Mouse (Mus musculus) brain, embryonic 14.5 days (tissue): ENCODE measurements at regions not wholly inside any gene's neighbourhood (a gene's known extent, or its start where the extent isn't known, plus 50 kb on each side); places are given as distances from the start of the nearest gene placed in this dataset.

ENCODE experiments used
- CTCF ChIP-seq: fragments of 200-500 bp; IDR thresholded peaks from 2 replicates; pipeline ENCODE4 v1.5.1; 2012; ENCODE audit warnings: inconsistent platforms, mild to moderate bottlenecking, moderate library complexity, borderline replicate concordance; ENCODE audit not compliant: insufficient read depth, insufficient read length; ENCODE audit errors: extremely low read depth
- POLR2A ChIP-seq: fragments of 200-500 bp; IDR thresholded peaks from 2 replicates; pipeline ENCODE4 v1.6.1; 2012; ENCODE audit warnings: mild to moderate bottlenecking, inconsistent platforms, borderline replicate concordance; ENCODE audit not compliant: poor library complexity, insufficient read depth, insufficient read length, severe bottlenecking; ENCODE audit errors: extremely low read depth

DNA sequence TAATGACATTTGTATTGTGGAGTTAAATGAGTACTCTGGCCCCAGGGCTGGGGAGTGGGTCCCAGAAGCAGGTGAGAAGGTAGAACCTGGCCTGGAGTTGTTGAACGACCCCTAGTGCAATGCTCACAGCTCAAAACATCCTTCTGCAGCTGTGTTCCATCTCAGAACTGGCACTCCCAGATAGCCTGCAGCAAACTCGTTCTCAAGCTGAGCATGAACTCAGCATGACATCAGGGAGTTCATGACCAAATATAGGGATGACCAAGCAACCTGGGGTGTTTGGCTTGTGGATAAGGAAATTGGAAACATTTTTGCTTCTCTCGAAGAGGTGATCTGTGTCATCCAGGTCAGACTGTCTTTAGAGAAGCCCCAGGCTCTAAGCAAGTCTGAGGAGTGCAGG lies 126.4 kb upstream of the Jun start:
- no peak for TF ChIP-seq CTCF
- no peak for TF ChIP-seq POLR2A
